Mouse (Mus musculus) kidney, adult 9 months (tissue): ENCODE data around the gene Adck1.
A peak's percentile ranks its signal among the peaks of the same experiment; 100 is the strongest.
"Not testable (repeated sequence)": the region's sequence is repeated elsewhere in the genome, so short reads cannot be mapped to it uniquely, and the experiment has no call there.

ENCODE experiments used
- DNase-seq: peaks from one replicate; pipeline ENCODE4 v3.0.0; 2022

Gene Adck1

GRCm38 (mm10) chr12:88428735-88429134, 68.4 kb downstream of the Adck1 start:
- no peak for DNase-seq

- no peak for DNase-seq
Observed at GRCm38 (mm10) chr12:88432277-88432676, 71.9 kb downstream of the Adck1 start.

- no peak for DNase-seq
Observed at GRCm38 (mm10) chr12:88433171-88433570, 72.8 kb downstream of the Adck1 start.

- DNase-seq, result no peak
Observed at GRCm38 (mm10) chr12:88436962-88437750, 76.8 kb downstream of the Adck1 start.

- DNase-seq, result no peak
Observed at GRCm38 (mm10) chr12:88441922-88442809, 81.8 kb downstream of the Adck1 start.

GRCm38 (mm10) chr12:88444040-88444439, 83.7 kb downstream of the Adck1 start:
- DNase-seq, result peak; percentile 56

- DNase-seq, result no peak
Observed at GRCm38 (mm10) chr12:88445471-88445870, 85.1 kb downstream of the Adck1 start.

- DNase-seq, result no peak
Observed at GRCm38 (mm10) chr12:88450658-88451563, 90.6 kb downstream of the Adck1 start.

GRCm38 (mm10) chr12:88454701-88455410, 94.5 kb downstream of the Adck1 start:
- no peak for DNase-seq

- no peak for DNase-seq
Observed at GRCm38 (mm10) chr12:88457021-88457420, 96.7 kb downstream of the Adck1 start.

- DNase-seq, result no peak
Observed at GRCm38 (mm10) chr12:88458936-88459335, 98.6 kb downstream of the Adck1 start.

GRCm38 (mm10) chr12:88459461-88459860, 99.1 kb downstream of the Adck1 start:
- DNase-seq, result no peak

- DNase-seq, result no peak
Observed at GRCm38 (mm10) chr12:88461026-88461425, 100.7 kb downstream of the Adck1 start.

GRCm38 (mm10) chr12:88463588-88464290, 103.4 kb downstream of the Adck1 start:
- DNase-seq, result no peak

- DNase-seq, result no peak
Observed at GRCm38 (mm10) chr12:88466801-88467200, 106.4 kb downstream of the Adck1 start.

- DNase-seq, result no peak
Observed at GRCm38 (mm10) chr12:88467257-88467656, 106.9 kb downstream of the Adck1 start.

GRCm38 (mm10) chr12:88467935-88468465, 107.6 kb downstream of the Adck1 start:
- no peak for DNase-seq

GRCm38 (mm10) chr12:88468691-88469090, 108.3 kb downstream of the Adck1 start:
- no peak for DNase-seq

- not testable (repeated sequence) for DNase-seq
Observed at GRCm38 (mm10) chr12:88471884-88472283, 111.5 kb downstream of the Adck1 start.

- no peak for DNase-seq
Observed at GRCm38 (mm10) chr12:88472832-88473231, 112.5 kb downstream of the Adck1 start.

- DNase-seq, result no peak
Observed at GRCm38 (mm10) chr12:88473796-88474195, 113.4 kb downstream of the Adck1 start.
